Mouse (Mus musculus) inflammation-experienced regulatory T-cells, adult 6 months (primary cell): Measurements from ENCODE around the gene Gm36210. TPM values are rescaled to one million over a fixed set of nuclear protein-coding genes. Genes with fewer than 3 reads are reported as not detected.

ENCODE experiments used
- polyA plus RNA-seq, 3 experiments: library from polyadenylated mRNA; unstranded; fragments of 100-300 nt; shearing (Covaris generic); gene quantifications; one replicate each; pipeline ENCODE4 v1.2.1; 2017

Gm36210 gene
- polyA plus RNA-seq, 3 experiments from 2014 or later, result not detected

Other genes starting within 250 kb of the Gm36210 start
- gene Ppp6r1, start 247.5 kb downstream of the Gm36210 start, polyA plus RNA-seq, result 10 to 100 TPM in 1 of 3 experiments, 1 to 10 TPM in 2; 7.7 to 13.6 (median 9.7) TPM
- gene Hspbp1, start 221.4 kb downstream of the Gm36210 start, polyA plus RNA-seq, result 10 to 100 TPM; 41.5 to 52.0 (median 46.5) TPM
- under 1 TPM in 1 of 3 experiments, not detected in 2; 0.62 TPM for gene Brsk1, start 215.9 kb downstream of the Gm36210 start, polyA plus RNA-seq
- gene Tmem150b, start 181.3 kb downstream of the Gm36210 start, polyA plus RNA-seq, result not detected
- 10 to 100 TPM; 22.6 to 25.7 (median 24.9) TPM for gene Kmt5c, start 166.4 kb downstream of the Gm36210 start, polyA plus RNA-seq
- gene Cox6b2, start 153.4 kb downstream of the Gm36210 start, polyA plus RNA-seq, result 1 to 10 TPM in 1 of 3 experiments, under 1 TPM in 1, not detected in 1; 0.86 to 1.4 TPM
- not detected for gene Fam71e2, start 135.2 kb downstream of the Gm36210 start, polyA plus RNA-seq
- gene Il11, start 123.7 kb downstream of the Gm36210 start, polyA plus RNA-seq, result not detected
- gene Tmem190, start 123.6 kb downstream of the Gm36210 start, polyA plus RNA-seq, result not detected
- under 1 TPM in 1 of 3 experiments, not detected in 2; 0.90 TPM for gene Tmem238, start 116.9 kb downstream of the Gm36210 start, polyA plus RNA-seq
- gene Rpl28, start 113.6 kb downstream of the Gm36210 start, polyA plus RNA-seq, result 100 to 1,000 TPM; 324 to 638 (median 419) TPM
- 10 to 100 TPM; 13.2 to 64.5 (median 31.1) TPM for gene Ube2s, start 93.9 kb downstream of the Gm36210 start, polyA plus RNA-seq
- gene Shisa7, start 61.8 kb downstream of the Gm36210 start, polyA plus RNA-seq, result not detected
- gene Isoc2b, start 36.3 kb downstream of the Gm36210 start, polyA plus RNA-seq, result 10 to 100 TPM; 26.6 to 36.5 (median 34.4) TPM
- gene Isoc2a, start 29.4 kb downstream of the Gm36210 start, polyA plus RNA-seq, result under 1 TPM; 0.58 to 0.92 (median 0.70) TPM
- gene Zfp628, start 8.7 kb upstream of the Gm36210 start, polyA plus RNA-seq, result 1 to 10 TPM in 2 of 3 experiments, under 1 TPM in 1; 0.93 to 1.8 (median 1.6) TPM
- gene Nat14, start 15.5 kb upstream of the Gm36210 start, polyA plus RNA-seq, result under 1 TPM in 2 of 3 experiments, not detected in 1; 0.34 to 0.44 TPM
- not detected for gene Ssc5d, start 19.3 kb upstream of the Gm36210 start, polyA plus RNA-seq
- 1 to 10 TPM in 2 of 3 experiments, not detected in 1; 1.2 to 2.0 TPM for gene Sbk2, start 57.9 kb upstream of the Gm36210 start, polyA plus RNA-seq
- gene Sbk3, start 64.7 kb upstream of the Gm36210 start, polyA plus RNA-seq, result not detected
- 1 to 10 TPM; 4.3 to 6.0 (median 5.1) TPM for gene Zfp579, start 89.6 kb upstream of the Gm36210 start, polyA plus RNA-seq
- 10 to 100 TPM; 34.4 to 44.7 (median 38.9) TPM for gene Zfp524, start 107.9 kb upstream of the Gm36210 start, polyA plus RNA-seq
- gene Fiz1, start 108.2 kb upstream of the Gm36210 start, polyA plus RNA-seq, result 10 to 100 TPM in 1 of 3 experiments, 1 to 10 TPM in 2; 7.2 to 15.1 (median 7.9) TPM
- 10 to 100 TPM in 2 of 3 experiments, 1 to 10 TPM in 1; 7.8 to 17.2 (median 10.8) TPM for gene Gm44973, start 109.0 kb upstream of the Gm36210 start, polyA plus RNA-seq
- 1 to 10 TPM; 2.5 to 6.7 (median 5.2) TPM for gene Zfp865, start 113.9 kb upstream of the Gm36210 start, polyA plus RNA-seq
- gene Ccdc106, start 114.0 kb upstream of the Gm36210 start, polyA plus RNA-seq, result not detected
- gene 4632433K11Rik, start 127.6 kb upstream of the Gm36210 start, polyA plus RNA-seq, result not detected
- gene Zfp784, start 131.9 kb upstream of the Gm36210 start, polyA plus RNA-seq, result 1 to 10 TPM; 3.0 to 5.1 (median 3.7) TPM
- gene Zfp580, start 145.0 kb upstream of the Gm36210 start, polyA plus RNA-seq, result 1 to 10 TPM in 1 of 3 experiments, under 1 TPM in 2; 0.77 to 1.3 (median 0.93) TPM
- 10 to 100 TPM; 26.0 to 33.4 (median 32.0) TPM for gene U2af2, start 155.6 kb upstream of the Gm36210 start, polyA plus RNA-seq
- 1 to 10 TPM; 5.8 to 7.3 (median 6.8) TPM for gene Epn1, start 173.7 kb upstream of the Gm36210 start, polyA plus RNA-seq
- not detected for gene Rfpl4, start 210.4 kb upstream of the Gm36210 start, polyA plus RNA-seq
- under 1 TPM in 1 of 3 experiments, not detected in 2; 0.50 TPM for gene Rasl2-9, start 219.4 kb upstream of the Gm36210 start, polyA plus RNA-seq
- gene Vmn1r55, start 243.2 kb upstream of the Gm36210 start, polyA plus RNA-seq, result under 1 TPM in 2 of 3 experiments, not detected in 1; 0.15 to 0.40 TPM